Mouse (Mus musculus) neural tube, embryonic 11.5 days (tissue): ENCODE results near the gene Olfr1427. TPM values are rescaled to one million over a fixed set of nuclear protein-coding genes. Genes with fewer than 3 reads are reported as not detected.
"Not testable (repeated sequence)": the region's sequence is repeated elsewhere in the genome, so short reads cannot be mapped to it uniquely, and the experiment has no call there.

Experiments
- ATAC-seq: fragments of 200-750 bp; cut with Nextera tagmentation; 2 replicates; pipeline ENCODE4 v1.8.0; 2017; ENCODE audit warnings: moderate number of reproducible peaks, mild to moderate bottlenecking, moderate TSS enrichment, moderate library complexity; ENCODE audit not compliant: insufficient read depth, low FRiP score, low TSS enrichment
- DNase-seq: peaks from one replicate; pipeline ENCODE4 v3.0.0-alpha.2; 2015; ENCODE audit warnings: low spot score
- H3K27ac ChIP-seq: fragments of 300-500 bp; sonication (generic); 2 replicates; pipeline ENCODE4 v1.5.1; 2014; ENCODE audit warnings: low read depth, mild to moderate bottlenecking, low read length
- H3K27me3 ChIP-seq: fragments of 300-500 bp; sonication (generic); 2 replicates; pipeline ENCODE4 v1.6.1; 2014; ENCODE audit warnings: mild to moderate bottlenecking, low read length, mixed read lengths; ENCODE audit not compliant: control insufficient read depth, insufficient read depth
- H3K36me3 ChIP-seq: fragments of 300-500 bp; sonication (generic); 2 replicates; pipeline ENCODE4 v1.6.1; 2014; ENCODE audit warnings: mild to moderate bottlenecking, low read length, moderate library complexity, mixed read lengths; ENCODE audit not compliant: control insufficient read depth, insufficient read depth
- H3K4me1 ChIP-seq: fragments of 300-500 bp; sonication (generic); 2 replicates; pipeline ENCODE4 v1.6.1; 2014; ENCODE audit warnings: low read length, mixed read lengths; ENCODE audit not compliant: control insufficient read depth, insufficient read depth
- H3K4me2 ChIP-seq: fragments of 300-500 bp; sonication (generic); 2 replicates; pipeline ENCODE4 v1.6.1; 2014; ENCODE audit warnings: low read depth, mild to moderate bottlenecking, moderate library complexity
- H3K4me3 ChIP-seq: fragments of 300-500 bp; sonication (generic); 2 replicates; pipeline ENCODE4 v1.5.1; 2014; ENCODE audit warnings: low read depth, low read length
- H3K9ac ChIP-seq: fragments of 300-500 bp; sonication (generic); 2 replicates; pipeline ENCODE4 v1.6.1; 2014; ENCODE audit warnings: mild to moderate bottlenecking, low read length
- H3K9me3 ChIP-seq: fragments of 300-500 bp; sonication (generic); 2 replicates; pipeline ENCODE4 v1.6.1; 2016; ENCODE audit warnings: low read length; ENCODE audit not compliant: control insufficient read depth
- WGBS: fragments of 180-500 bp; shearing (Covaris S2); extraction: QIAGEN DNeasy Blood & Tissue Kit; methylation state at CpG from one replicate; pipeline ENCODE4 v1.1.7; 2014; 5-methylcytosine and 5-hydroxymethylcytosine counted together
- polyA plus RNA-seq: library from polyadenylated mRNA; unstranded; fragments of >200 nt; fragmentation: Nextera tagmentation; extraction: Ambion mirVana; gene quantifications from 2 replicates; pipeline ENCODE4 v1.2.1, GENCODE M21; 2014

Olfr1427 gene
- polyA plus RNA-seq, 1 experiment from 2014 or later: not detected

DNA sequence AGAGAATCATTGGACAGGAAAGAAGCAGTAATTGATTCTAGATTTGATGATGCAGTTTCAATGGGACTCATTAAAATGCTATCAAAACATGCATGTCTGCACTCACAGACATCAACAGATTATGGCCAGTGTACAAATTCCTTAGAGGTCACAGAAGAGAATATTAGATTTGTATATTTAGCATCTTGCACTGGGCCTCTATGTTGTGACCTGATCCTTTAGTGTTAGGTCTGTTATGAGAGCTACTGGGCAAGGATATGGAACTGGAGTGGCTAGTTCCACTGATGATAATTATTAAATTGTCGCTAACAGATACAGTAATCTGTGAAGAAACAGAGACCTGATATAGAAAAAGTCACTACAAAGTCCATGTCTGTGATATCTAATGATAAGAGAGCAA lies 11.2 kb downstream of the Olfr1427 start, which contains the start of gene Olfr1426:
TSS of gene Olfr1426 (minus strand) at position 101 of the 400 bp plus-strand sequence.
- H3K27ac ChIP-seq: no peak within 1 kb of the TSS
- no peak within 1 kb of the TSS for H3K4me2 ChIP-seq
- H3K27me3 ChIP-seq: no peaks in the 10 kb centered on the region
- H3K4me1 ChIP-seq: no peaks in the 10 kb centered on the region
- no peak within 1 kb of the TSS for H3K9ac ChIP-seq
- ATAC-seq (no peak), DNase-seq (no peak)
- H3K4me3 ChIP-seq: no peak within 1 kb of the TSS
- WGBS: 84% methylated on average over 1 of the region's 1 CpGs
- H3K36me3 ChIP-seq: no peaks in the 10 kb centered on the region
- H3K9me3 ChIP-seq: no peaks in the 10 kb centered on the region

- WGBS: 87% methylated on average over 4 of the region's 4 CpGs
- H3K4me1 ChIP-seq, H3K36me3 ChIP-seq, H3K4me2 ChIP-seq, H3K27ac ChIP-seq, H3K27me3 ChIP-seq, DNase-seq, H3K9ac ChIP-seq, H3K9me3 ChIP-seq, ATAC-seq, H3K4me3 ChIP-seq: not testable (repeated sequence)
Measured at GRCm38 (mm10) chr19:12077631-12078030, 25.5 kb downstream of the Olfr1427 start, which contains the start of gene Olfr1425. Gene Olfr1425, minus strand, starts transcription at chr19:12077731.

DNA sequence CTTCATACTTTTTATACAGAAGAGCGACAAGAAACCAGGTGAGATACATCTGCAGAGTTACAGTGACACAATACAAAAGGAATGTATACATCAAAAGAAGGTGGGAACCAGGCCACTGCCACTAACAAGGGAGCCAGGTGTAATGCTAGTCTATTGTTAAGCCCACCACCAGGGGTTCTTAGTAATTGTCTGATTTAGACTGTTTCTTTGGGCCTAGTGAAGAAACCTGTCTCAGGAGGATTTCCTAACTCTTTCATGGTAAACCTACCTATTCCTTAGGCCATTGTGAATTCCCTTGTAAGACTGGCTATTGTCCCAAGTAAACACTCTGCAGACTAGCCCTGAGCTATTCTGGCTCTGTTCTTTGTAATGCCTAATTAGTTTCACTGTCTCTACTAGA lies 33.6 kb downstream of the Olfr1427 start:
- not testable (repeated sequence) for DNase-seq, H3K4me2 ChIP-seq, H3K9me3 ChIP-seq, H3K4me1 ChIP-seq, H3K27me3 ChIP-seq, H3K36me3 ChIP-seq, ATAC-seq, H3K27ac ChIP-seq, H3K9ac ChIP-seq, H3K4me3 ChIP-seq
- 71% methylated on average over 1 of the region's 1 CpGs for WGBS

DNA sequence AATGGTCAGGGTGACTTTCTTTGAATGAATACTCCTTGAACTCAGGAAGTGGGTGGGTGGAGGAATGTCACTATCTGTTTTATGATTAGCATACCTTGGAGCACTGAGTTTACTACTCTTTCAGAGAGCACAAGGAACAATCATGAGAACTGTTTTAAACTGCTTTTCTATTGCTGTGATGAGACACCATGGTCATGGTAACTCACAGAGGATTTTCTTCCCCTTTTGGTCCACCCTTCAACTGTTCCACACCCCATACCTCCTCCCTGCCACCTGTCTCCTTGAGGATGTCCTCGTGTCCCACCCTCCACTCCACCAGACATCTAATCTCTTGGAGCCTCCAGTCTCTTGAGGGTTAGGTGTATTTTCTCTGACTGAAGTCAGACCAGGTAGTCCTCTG lies 35.3 kb downstream of the Olfr1427 start:
- not testable (repeated sequence) for H3K27me3 ChIP-seq, H3K9me3 ChIP-seq, H3K4me2 ChIP-seq, H3K4me1 ChIP-seq, H3K36me3 ChIP-seq, H3K27ac ChIP-seq, H3K9ac ChIP-seq, H3K4me3 ChIP-seq, ATAC-seq, DNase-seq
- 68% methylated on average over 1 of the region's 1 CpGs for WGBS

- not testable (repeated sequence) for H3K9ac ChIP-seq, DNase-seq, H3K4me1 ChIP-seq, ATAC-seq, H3K27ac ChIP-seq, H3K36me3 ChIP-seq, H3K4me3 ChIP-seq, H3K27me3 ChIP-seq, H3K9me3 ChIP-seq, H3K4me2 ChIP-seq
- WGBS: 79% methylated on average over 1 of the region's 1 CpGs
Measured at GRCm38 (mm10) chr19:12062582-12062981, 40.6 kb downstream of the Olfr1427 start, which contains the start of gene Olfr1424. Gene Olfr1424, minus strand, starts transcription at chr19:12062682.

Other genes starting within 250 kb of the Olfr1427 start
- gene Olfr1418, start 242.3 kb downstream of the Olfr1427 start, polyA plus RNA-seq: not detected in 2 replicates
- not detected in 2 replicates for gene Olfr1419, start 228.2 kb downstream of the Olfr1427 start, polyA plus RNA-seq
- not detected in 2 replicates for gene Olfr1420, start 216.8 kb downstream of the Olfr1427 start, polyA plus RNA-seq
- gene Patl1, start 190.9 kb downstream of the Olfr1427 start, polyA plus RNA-seq: 24.7 and 25.7 TPM in 2 replicates
- 6.6 and 6.7 TPM in 2 replicates for gene Osbp, start 137.4 kb downstream of the Olfr1427 start, polyA plus RNA-seq
- gene Olfr1423, start 62.0 kb downstream of the Olfr1427 start, polyA plus RNA-seq: not detected in 2 replicates
- not detected in 2 replicates for gene Olfr1424, start 40.7 kb downstream of the Olfr1427 start, polyA plus RNA-seq
- gene Olfr1425, start 25.6 kb downstream of the Olfr1427 start, polyA plus RNA-seq: not detected in 2 replicates
- not detected in 2 replicates for gene Olfr1426, start 11.3 kb downstream of the Olfr1427 start, polyA plus RNA-seq
- gene Olfr1428, start 12.6 kb upstream of the Olfr1427 start, polyA plus RNA-seq: not detected in 2 replicates
- not detected in 2 replicates for gene Olfr76, start 19.9 kb upstream of the Olfr1427 start, polyA plus RNA-seq
- not detected in 2 replicates for gene Olfr1555-ps1, start 66.8 kb upstream of the Olfr1427 start, polyA plus RNA-seq
- not detected in 2 replicates for gene Olfr1431, start 97.3 kb upstream of the Olfr1427 start, polyA plus RNA-seq
- not detected in 2 replicates for gene Olfr1432, start 129.3 kb upstream of the Olfr1427 start, polyA plus RNA-seq
- not detected in 2 replicates for gene Olfr262, start 138.3 kb upstream of the Olfr1427 start, polyA plus RNA-seq
- not detected in 2 replicates for gene Olfr235, start 157.7 kb upstream of the Olfr1427 start, polyA plus RNA-seq
- gene Olfr1434, start 176.5 kb upstream of the Olfr1427 start, polyA plus RNA-seq: not detected in 2 replicates
- not detected in 2 replicates for gene Olfr1436, start 195.8 kb upstream of the Olfr1427 start, polyA plus RNA-seq
- gene Olfr1437, start 221.8 kb upstream of the Olfr1427 start, polyA plus RNA-seq: not detected in 2 replicates
- gene Olfr1438-ps1, start 232.6 kb upstream of the Olfr1427 start, polyA plus RNA-seq: not detected in 2 replicates